Mouse (Mus musculus) forebrain, embryonic 12.5 days (tissue): ENCODE results near the gene Tbcel. TPM values are rescaled to one million over a fixed set of nuclear protein-coding genes. Genes with fewer than 3 reads are reported as not detected.

ENCODE experiments used
- ATAC-seq: fragments of 200-750 bp; cut with Nextera tagmentation; 2 replicates; pipeline ENCODE4 v1.8.0; 2017; ENCODE audit warnings: moderate TSS enrichment; ENCODE audit not compliant: low FRiP score
- H3K27ac ChIP-seq: fragments of 300-500 bp; sonication (generic); 2 replicates; pipeline ENCODE4 v1.5.1; 2016; ENCODE audit warnings: mild to moderate bottlenecking
- H3K27me3 ChIP-seq: fragments of 300-500 bp; sonication (generic); 2 replicates; pipeline ENCODE4 v1.6.1; 2016; ENCODE audit warnings: mild to moderate bottlenecking
- H3K36me3 ChIP-seq: fragments of 300-500 bp; sonication (generic); replicated peaks from 2 replicates; pipeline ENCODE4 v1.6.1; 2016; ENCODE audit warnings: mild to moderate bottlenecking
- H3K4me1 ChIP-seq: fragments of 300-500 bp; sonication (generic); 2 replicates; pipeline ENCODE4 v1.6.1; 2016
- H3K4me2 ChIP-seq: fragments of 300-500 bp; sonication (generic); 2 replicates; pipeline ENCODE4 v1.6.1; 2016; ENCODE audit warnings: mild to moderate bottlenecking, moderate library complexity
- H3K4me3 ChIP-seq: fragments of 300-500 bp; sonication (generic); replicated peaks from 2 replicates; pipeline ENCODE4 v1.5.1; 2016; ENCODE audit warnings: mild to moderate bottlenecking
- H3K9ac ChIP-seq: fragments of 300-500 bp; sonication (generic); 2 replicates; pipeline ENCODE4 v1.6.1; 2016; ENCODE audit warnings: mild to moderate bottlenecking
- H3K9me3 ChIP-seq: fragments of 300-500 bp; sonication (generic); 2 replicates; pipeline ENCODE4 v1.6.1; 2016
- WGBS: fragments of 180-500 bp; shearing (Covaris S2); methylation state at CpG from one replicate; pipeline ENCODE4 v1.1.7; 2016; 5-methylcytosine and 5-hydroxymethylcytosine counted together
- polyA plus RNA-seq: library from polyadenylated mRNA; unstranded; fragments of >200 nt; fragmentation: Nextera tagmentation; extraction: Ambion mirVana; gene quantifications from 2 replicates; pipeline ENCODE4 v1.2.1, GENCODE M21; 2016

Tbcel gene
- polyA plus RNA-seq, 1 experiment from 2014 or later, result 6.1 TPM

- H3K27me3 ChIP-seq, result no peaks in the 10 kb centered on the region
- 0 out of 2 replicates have a peak overlapping the region, but pooled peaks have one; percentile 42 for H3K27ac ChIP-seq
- no peak for ATAC-seq
- no peaks in the 10 kb centered on the region for H3K36me3 ChIP-seq
- no peak overlapping the region for H3K9ac ChIP-seq
- no peak overlapping the region for H3K4me2 ChIP-seq
- no peaks in the 10 kb centered on the region for H3K9me3 ChIP-seq
- WGBS, result 90% methylated on average over 7 of the region's 7 CpGs
- H3K4me1 ChIP-seq, result peaks cover 12% of the 10 kb centered on the region
- H3K4me3 ChIP-seq, result no peak overlapping the region
Observed at GRCm38 (mm10) chr9:42462585-42463219, 44.9 kb downstream of the Tbcel start.

GRCm38 (mm10) chr9:42461390-42462108, 46.1 kb downstream of the Tbcel start:
- Histone ChIP-seq H3K27ac (no peak overlapping the region), H3K27me3 (no peaks in the 10 kb centered on the region), H3K4me2 (no peak overlapping the region), H3K36me3 (no peaks in the 10 kb centered on the region), H3K9me3 (no peaks in the 10 kb centered on the region), H3K4me3 (no peak overlapping the region), H3K9ac (no peak overlapping the region), H3K4me1 (peaks cover 14% of the 10 kb centered on the region)
- no peak for ATAC-seq
- 84% methylated on average over 11 of the region's 11 CpGs for WGBS

GRCm38 (mm10) chr9:42460353-42460752, 47.3 kb downstream of the Tbcel start:
- ATAC-seq, result no peak

GRCm38 (mm10) chr9:42459736-42460135, 47.9 kb downstream of the Tbcel start:
- Histone ChIP-seq H3K9me3 (no peaks in the 10 kb centered on the region), H3K27ac (no peak overlapping the region), H3K4me1 (peaks cover 16% of the 10 kb centered on the region), H3K9ac (no peak overlapping the region), H3K4me2 (no peak overlapping the region), H3K36me3 (no peaks in the 10 kb centered on the region), H3K4me3 (no peak overlapping the region), H3K27me3 (no peaks in the 10 kb centered on the region)
- ATAC-seq, result no peak
- WGBS, result 90% methylated on average over 6 of the region's 6 CpGs

More at GRCm38 (mm10) chr9:42460353-42460752, 47.3 kb downstream of the Tbcel start:
- Histone ChIP-seq H3K4me3 (no peak overlapping the region), H3K27me3 (no peaks in the 10 kb centered on the region), H3K9me3 (no peaks in the 10 kb centered on the region), H3K36me3 (no peaks in the 10 kb centered on the region), H3K27ac (no peak overlapping the region), H3K9ac (no peak overlapping the region), H3K4me1 (peaks cover 16% of the 10 kb centered on the region), H3K4me2 (no peak overlapping the region)
- 87% methylated on average over 10 of the region's 10 CpGs for WGBS

- Histone ChIP-seq H3K27me3 (no peaks in the 10 kb centered on the region), H3K36me3 (no peaks in the 10 kb centered on the region), H3K4me1 (peaks cover 18% of the 10 kb centered on the region), H3K27ac (no peak overlapping the region), H3K4me3 (no peak overlapping the region), H3K9ac (no peak overlapping the region), H3K4me2 (no peak overlapping the region), H3K9me3 (no peaks in the 10 kb centered on the region)
- no peak for ATAC-seq
- WGBS, result 75% methylated on average over 9 of the region's 9 CpGs
Observed at GRCm38 (mm10) chr9:42458741-42459515, 48.7 kb downstream of the Tbcel start.

- WGBS, result 91% methylated on average over 8 of the region's 8 CpGs
- H3K9me3 ChIP-seq, result no peaks in the 10 kb centered on the region
- ATAC-seq, result no peak
Observed at GRCm38 (mm10) chr9:42457501-42457900, 50.1 kb downstream of the Tbcel start.

GRCm38 (mm10) chr9:42454364-42454763, 53.2 kb downstream of the Tbcel start:
- WGBS, result 91% methylated on average over 8 of the region's 8 CpGs
- H3K36me3 ChIP-seq, result peaks cover 22% of the 10 kb centered on the region
- H3K4me2 ChIP-seq, result no peak overlapping the region
- H3K27me3 ChIP-seq, result no peaks in the 10 kb centered on the region
- no peak overlapping the region for H3K27ac ChIP-seq
- H3K9me3 ChIP-seq, result no peaks in the 10 kb centered on the region
- no peak overlapping the region for H3K4me3 ChIP-seq
- H3K4me1 ChIP-seq, result peaks cover 12% of the 10 kb centered on the region; the same call in 1 of the 2 replicates
- ATAC-seq, result no peak
- no peak overlapping the region for H3K9ac ChIP-seq

More at GRCm38 (mm10) chr9:42457501-42457900, 50.1 kb downstream of the Tbcel start:
- no peaks in the 10 kb centered on the region for H3K27me3 ChIP-seq
- peaks cover 15% of the 10 kb centered on the region for H3K4me1 ChIP-seq
- H3K36me3 ChIP-seq, result no peaks in the 10 kb centered on the region
- H3K9ac ChIP-seq, result no peak overlapping the region
- no peak overlapping the region for H3K4me3 ChIP-seq
- no peak overlapping the region for H3K4me2 ChIP-seq
- H3K27ac ChIP-seq, result no peak overlapping the region

- ATAC-seq, result no peak
- peaks cover 48% of the 10 kb centered on the region for H3K36me3 ChIP-seq
- WGBS, result 89% methylated on average over 6 of the region's 6 CpGs
Observed at GRCm38 (mm10) chr9:42449043-42449442, 58.6 kb downstream of the Tbcel start.

GRCm38 (mm10) chr9:42442100-42442499, 65.5 kb downstream of the Tbcel start:
- no peak overlapping the region for H3K9ac ChIP-seq
- no peak for ATAC-seq
- WGBS, result 94% methylated on average over 8 of the region's 8 CpGs

More at GRCm38 (mm10) chr9:42449043-42449442, 58.6 kb downstream of the Tbcel start:
- Histone ChIP-seq H3K4me2 (no peak overlapping the region), H3K4me1 (0 out of 2 replicates have a peak, but pooled peaks cover 4% of the 10 kb centered on the region), H3K9me3 (no peaks in the 10 kb centered on the region), H3K4me3 (no peak overlapping the region), H3K27me3 (no peaks in the 10 kb centered on the region), H3K27ac (no peak overlapping the region), H3K9ac (no peak overlapping the region)

GRCm38 (mm10) chr9:42441234-42441633, 66.4 kb downstream of the Tbcel start:
- Histone ChIP-seq H3K4me2 (no peak overlapping the region), H3K36me3 (peaks cover 53% of the 10 kb centered on the region), H3K9ac (no peak overlapping the region), H3K4me1 (peaks cover 13% of the 10 kb centered on the region), H3K9me3 (no peaks in the 10 kb centered on the region), H3K27me3 (no peaks in the 10 kb centered on the region), H3K27ac (no peak overlapping the region), H3K4me3 (no peak overlapping the region)
- ATAC-seq, result no peak
- WGBS, result 100% methylated on average over 2 of the region's 2 CpGs

More at GRCm38 (mm10) chr9:42442100-42442499, 65.5 kb downstream of the Tbcel start:
- Histone ChIP-seq H3K36me3 (peaks cover 44% of the 10 kb centered on the region), H3K27me3 (no peaks in the 10 kb centered on the region), H3K9me3 (no peaks in the 10 kb centered on the region), H3K4me1 (peaks cover 13% of the 10 kb centered on the region), H3K4me2 (no peak overlapping the region), H3K27ac (no peak overlapping the region), H3K4me3 (no peak overlapping the region)

GRCm38 (mm10) chr9:42439446-42439845, 68.2 kb downstream of the Tbcel start:
- H3K9ac ChIP-seq, result no peak overlapping the region
- no peak overlapping the region for H3K4me2 ChIP-seq
- peaks cover 13% of the 10 kb centered on the region for H3K4me1 ChIP-seq
- no peak overlapping the region for H3K4me3 ChIP-seq
- no peak for ATAC-seq
- no peaks in the 10 kb centered on the region for H3K9me3 ChIP-seq
- no peaks in the 10 kb centered on the region for H3K27me3 ChIP-seq
- H3K36me3 ChIP-seq, result peaks cover 62% of the 10 kb centered on the region
- H3K27ac ChIP-seq, result no peak overlapping the region; the same call in 1 of the 2 replicates
- WGBS, result 13% methylated on average over 4 of the region's 4 CpGs

GRCm38 (mm10) chr9:42432155-42432554, 75.5 kb downstream of the Tbcel start:
- peaks cover 59% of the 10 kb centered on the region for H3K36me3 ChIP-seq

More at GRCm38 (mm10) chr9:42432155-42432554, 75.5 kb downstream of the Tbcel start:
- Histone ChIP-seq H3K4me3 (no peak overlapping the region), H3K27me3 (no peaks in the 10 kb centered on the region), H3K4me2 (no peak overlapping the region), H3K9me3 (no peaks in the 10 kb centered on the region), H3K4me1 (peaks cover 4% of the 10 kb centered on the region; the same call in 1 of the 2 replicates), H3K27ac (no peak overlapping the region), H3K9ac (no peak overlapping the region)
- 97% methylated on average over 2 of the region's 2 CpGs for WGBS
- no peak for ATAC-seq
